In genomic region chr3:121312426-121312825, GRCm38 (mm10) we compare ENCODE assay signal across 26 mouse cellular contexts. TPM values are rescaled to one million over a fixed set of nuclear protein-coding genes. Genes with fewer than 3 reads are reported as not detected.
DNase-seq lines count a peak whose midpoint lies in the region; ATAC-seq and TF ChIP-seq lines count a peak whose summit lies in the region.
"Had no signal": no experiment of that assay in that cellular context is flagged by ENCODE, and none has a peak within 500 bp of the region (broad histone marks: within the 10 kb centered on the region; RNA-seq: fewer than 3 reads in every experiment).

No protein-coding gene starts in this region.

- peak; percentile 67 for DNase-seq in heart, adult 11 months
- no peak for DNase-seq in heart, adult 2 months
- peak; percentile 19 to 49 for DNase-seq in thymus, adult 18-20 months
- DNase-seq in thymus, postnatal 25 days, result peak; percentile 51
- DNase-seq in right cerebral cortex, postnatal 25 days, result no peak
- no peak for DNase-seq in left cerebral cortex, adult 18-20 months (ENCODE audit: low spot score in 2 of 2)
- DNase-seq: cerebellum, adult 2 months; cerebellum, postnatal 14 days; gastrocnemius, postnatal 25 days; heart, adult 18-20 months; heart, postnatal 36 days; kidney, adult 9 months; kidney, postnatal 10 days; liver; lung, adult 2 months; lung, postnatal 10 days had no signal

- peak; percentile 30 for ATAC-seq in CD4-positive, CD25-positive, alpha-beta regulatory T cell, adult 4 months
- ATAC-seq in intestine, postnatal 0 days, result no peak
- ATAC-seq: forebrain, embryonic 14.5 days; intestine, embryonic 16.5 days had no signal

- no peaks in the 10 kb centered on the region for H3K27me3 ChIP-seq in heart, adult 2 months (ENCODE audit: control insufficient read depth, insufficient read depth, low read length)
- H3K27me3 ChIP-seq in intestine, postnatal 0 days (replicated peaks; ENCODE audit: control insufficient read depth, insufficient read depth, low read length), result no peaks in the 10 kb centered on the region
- H3K27me3 ChIP-seq: embryonic facial prominence, embryonic 12.5 days; hindbrain, embryonic 13.5 days; stomach, embryonic 15.5 days had no signal

- no peak for TF ChIP-seq CTCF in heart, adult 2 months (IDR thresholded peaks at IDR 0.05)
- no peak for TF ChIP-seq CTCF in intestine, postnatal 0 days (IDR thresholded peaks at IDR 0.05; ENCODE audit: low read depth)

- H3K27ac ChIP-seq in heart, adult 2 months, result no peak overlapping the region
- H3K27ac ChIP-seq in intestine, postnatal 0 days (ENCODE audit: low read depth, low read length), result no peak overlapping the region
- H3K27ac ChIP-seq: embryonic facial prominence, embryonic 12.5 days; hindbrain, embryonic 13.5 days; liver, embryonic 14.5 days; macrophage; stomach, embryonic 15.5 days had no signal

- H3K36me3 ChIP-seq in heart, adult 2 months (ENCODE audit: control insufficient read depth, insufficient read depth, low read length), result no peaks in the 10 kb centered on the region
- H3K36me3 ChIP-seq in intestine, postnatal 0 days (ENCODE audit: control insufficient read depth, insufficient read depth), result peaks cover 7% of the 10 kb centered on the region; the same call in 1 of the 2 replicates
- H3K36me3 ChIP-seq: stomach, embryonic 15.5 days had no signal

- 0 out of 2 replicates have a peak, but pooled peaks cover 1% of the 10 kb centered on the region for H3K4me1 ChIP-seq in heart, adult 2 months (ENCODE audit: control insufficient read depth, insufficient read depth, low read length)
- H3K4me1 ChIP-seq in intestine, postnatal 0 days (replicated peaks; ENCODE audit: control insufficient read depth, insufficient read depth, low read length), result no peaks in the 10 kb centered on the region

- H3K4me2 ChIP-seq in intestine, postnatal 0 days (replicated peaks; ENCODE audit: low read depth), result no peak overlapping the region
- H3K4me2 ChIP-seq: embryonic facial prominence, embryonic 12.5 days; hindbrain, embryonic 13.5 days; stomach, embryonic 15.5 days had no signal

- TF ChIP-seq EP300 in heart, adult 2 months (IDR thresholded peaks at IDR 0.05; ENCODE audit: insufficient read depth, low read depth, low read length), result no peak

- WGBS in heart, adult 2 months, result 69% methylated on average over 6 of the region's 6 CpGs
- WGBS in intestine, postnatal 0 days, result 76% methylated on average over 6 of the region's 6 CpGs

- H3K4me3 ChIP-seq in heart, adult 2 months, result no peak overlapping the region
- H3K4me3 ChIP-seq in intestine, postnatal 0 days (ENCODE audit: low read depth, low read length), result no peak overlapping the region
- H3K4me3 ChIP-seq: embryonic facial prominence, embryonic 12.5 days; hindbrain, embryonic 13.5 days; myocyte; stomach, embryonic 15.5 days had no signal

- TF ChIP-seq POLR2A in heart, adult 2 months (IDR thresholded peaks at IDR 0.05; ENCODE audit: insufficient read depth, low read depth, low read length), result no peak

- H3K9ac ChIP-seq in heart, adult 2 months (ENCODE audit: low read depth, low read length), result no peak overlapping the region
- H3K9ac ChIP-seq in intestine, postnatal 0 days (ENCODE audit: low read depth, low read length), result no peak overlapping the region
- H3K9ac ChIP-seq: embryonic facial prominence, embryonic 12.5 days; hindbrain, embryonic 13.5 days; liver, embryonic 14.5 days; stomach, embryonic 15.5 days had no signal

- no peaks in the 10 kb centered on the region for H3K79me2 ChIP-seq in heart, adult 2 months (replicated peaks; ENCODE audit: control insufficient read depth, insufficient read depth, low read length)

- no peaks in the 10 kb centered on the region for H3K9me3 ChIP-seq in intestine, postnatal 0 days (ENCODE audit: control insufficient read depth)
- H3K9me3 ChIP-seq: embryonic facial prominence, embryonic 12.5 days; hindbrain, embryonic 13.5 days; stomach, embryonic 15.5 days had no signal

- intact Hi-C loops in heart, adult 2 months (cut with DNase I), result no loop called here

RNA-seq across cellular contexts. Expression of gene Alg14, which starts 20.9 kb away (rescaled TPM):
- 10 to 100 TPM in 1 of 2 experiments, 1 to 10 TPM in 1; 9.1 to 10.4 TPM for total RNA-seq in heart, adult 2 months (2021)
- polyA plus RNA-seq in heart, adult 2 months (2012; rRNA removed), result 12.5 and 19.9 TPM in 2 replicates
- 10 to 100 TPM; 15.5 to 29.5 TPM for polyA plus RNA-seq in CD4-positive, CD25-positive, alpha-beta regulatory T cell, adult 4 months (2017; shearing (Covaris generic))
- 10 to 100 TPM; 12.1 to 14.4 TPM for total RNA-seq in left cerebral cortex, adult 18-20 months (2021)
- polyA plus RNA-seq in intestine, postnatal 0 days (2015; fragmentation: Nextera tagmentation; extraction: Ambion mirVana), result 25.6 and 26.1 TPM in 2 replicates

RNA-seq across cellular contexts. Expression of gene Tmem56, which starts 29.5 kb away (rescaled TPM):
- total RNA-seq in heart, adult 2 months (2021), result 1 to 10 TPM in 1 of 2 experiments, under 1 TPM in 1; 0.99 to 2.9 TPM
- polyA plus RNA-seq in heart, adult 2 months (2012; rRNA removed), result 0.68 and 2.0 TPM in 2 replicates
- not detected for polyA plus RNA-seq in CD4-positive, CD25-positive, alpha-beta regulatory T cell, adult 4 months (2017; shearing (Covaris generic))
- total RNA-seq in left cerebral cortex, adult 18-20 months (2021), result 10 to 100 TPM; 48.2 to 48.6 TPM
- 6.0 and 6.8 TPM in 2 replicates for polyA plus RNA-seq in intestine, postnatal 0 days (2015; fragmentation: Nextera tagmentation; extraction: Ambion mirVana)
- polyA plus RNA-seq: macrophage had no signal

Comparison
In these comparisons a context has a peak if more than half of its experiments do, and no peak if none do; other contexts are left out.
1. DNase-seq: peak in heart, adult 11 months (single experiment), thymus, adult 18-20 months (2 of 2) and thymus, postnatal 25 days (single experiment); none in heart, adult 2 months (0 of 2), right cerebral cortex, postnatal 25 days (single experiment) and left cerebral cortex, adult 18-20 months (0 of 2).